Mouse (Mus musculus): ENCODE data around the gene Zfp850. TPM values are rescaled to one million over a fixed set of nuclear protein-coding genes. Genes with fewer than 3 reads are reported as not detected.

Zfp850 gene
- polyA plus RNA-seq (2014; fragmentation: Nextera tagmentation; extraction: Ambion mirVana): 8.5 and 10.1 TPM in 2 replicates

- no peaks in the 10 kb centered on the region for H3K9me3 ChIP-seq (ENCODE audit: control insufficient read depth, low read length)
- H3K4me3 ChIP-seq (ENCODE audit: low read depth, low read length): peak within 1 kb of the TSS; percentile 46
- peaks cover 9% of the 10 kb centered on the region for H3K4me1 ChIP-seq (ENCODE audit: control insufficient read depth, insufficient read depth, low read length)
- under 1% methylated on average over 47 of the region's 47 CpGs for WGBS
- H3K27me3 ChIP-seq (ENCODE audit: control insufficient read depth, insufficient read depth, low read length): no peaks in the 10 kb centered on the region
- H3K27ac ChIP-seq (ENCODE audit: low read depth, low read length): no peak within 1 kb of the TSS
- no peaks in the 10 kb centered on the region for H3K36me3 ChIP-seq (ENCODE audit: control insufficient read depth, insufficient read depth, low read length)
- peak within 1 kb of the TSS; percentile 85 for H3K4me2 ChIP-seq
- peak; percentile 98 for DNase-seq (ENCODE audit: low spot score, missing footprints)
- ATAC-seq (ENCODE audit: low FRiP score): peak; percentile 95
- peak within 1 kb of the TSS; percentile 66 for H3K9ac ChIP-seq (ENCODE audit: low read length)
Observed at GRCm38 (mm10) chr7:28013549-28014444, at the start of gene Zfp850. TSS of gene Zfp850 (minus strand) at chr7:28014115.

- no peak overlapping the region for H3K4me2 ChIP-seq
- 95% methylated on average over 1 of the region's 1 CpGs for WGBS
- no peak for DNase-seq (ENCODE audit: low spot score, missing footprints)
- no peaks in the 10 kb centered on the region for H3K9me3 ChIP-seq (ENCODE audit: control insufficient read depth, low read length)
- no peaks in the 10 kb centered on the region for H3K4me1 ChIP-seq (ENCODE audit: control insufficient read depth, insufficient read depth, low read length)
- no peak overlapping the region for H3K4me3 ChIP-seq (ENCODE audit: low read depth, low read length)
- no peaks in the 10 kb centered on the region for H3K27me3 ChIP-seq (ENCODE audit: control insufficient read depth, insufficient read depth, low read length)
- no peaks in the 10 kb centered on the region for H3K36me3 ChIP-seq (ENCODE audit: control insufficient read depth, insufficient read depth, low read length)
- H3K9ac ChIP-seq (ENCODE audit: low read length): no peak overlapping the region
- no peak for ATAC-seq (ENCODE audit: low FRiP score)
- no peak overlapping the region for H3K27ac ChIP-seq (ENCODE audit: low read depth, low read length)
Observed at GRCm38 (mm10) chr7:28059972-28060371, 46.1 kb upstream of the Zfp850 start.

- DNase-seq (ENCODE audit: low spot score, missing footprints) (no peak), ATAC-seq (ENCODE audit: low FRiP score) (no peak)
- Histone ChIP-seq H3K4me3 (ENCODE audit: low read depth, low read length) (no peak overlapping the region), H3K4me1 (ENCODE audit: control insufficient read depth, insufficient read depth, low read length) (peaks cover 7% of the 10 kb centered on the region), H3K27ac (ENCODE audit: low read depth, low read length) (no peak overlapping the region), H3K27me3 (ENCODE audit: control insufficient read depth, insufficient read depth, low read length) (no peaks in the 10 kb centered on the region), H3K9ac (ENCODE audit: low read length) (no peak overlapping the region), H3K9me3 (ENCODE audit: control insufficient read depth, low read length) (no peaks in the 10 kb centered on the region), H3K36me3 (ENCODE audit: control insufficient read depth, insufficient read depth, low read length) (no peaks in the 10 kb centered on the region), H3K4me2 (no peak overlapping the region)
- WGBS: 79% methylated on average over 6 of the region's 6 CpGs
Observed at GRCm38 (mm10) chr7:28053046-28053930, 39.4 kb upstream of the Zfp850 start.

GRCm38 (mm10) chr7:28050584-28050983 lies 36.7 kb upstream of the Zfp850 start:
- H3K4me3 ChIP-seq (ENCODE audit: low read depth, low read length): no peak overlapping the region
- 0 out of 2 replicates have a peak overlapping the region, but pooled peaks have one; percentile 40 for H3K9ac ChIP-seq (ENCODE audit: low read length)
- DNase-seq (ENCODE audit: low spot score, missing footprints) (peak; percentile 81), ATAC-seq (ENCODE audit: low FRiP score) (no peak)
- no peaks in the 10 kb centered on the region for H3K9me3 ChIP-seq (ENCODE audit: control insufficient read depth, low read length)
- no peak overlapping the region for H3K27ac ChIP-seq (ENCODE audit: low read depth, low read length)
- H3K4me2 ChIP-seq: peak overlapping the region; percentile 6; the same call in 1 of the 2 replicates
- H3K27me3 ChIP-seq (ENCODE audit: control insufficient read depth, insufficient read depth, low read length): no peaks in the 10 kb centered on the region
- WGBS: 63% methylated on average over 17 of the region's 17 CpGs
- H3K36me3 ChIP-seq (ENCODE audit: control insufficient read depth, insufficient read depth, low read length): peaks cover 13% of the 10 kb centered on the region; the same call in 1 of the 2 replicates
- peaks cover 7% of the 10 kb centered on the region for H3K4me1 ChIP-seq (ENCODE audit: control insufficient read depth, insufficient read depth, low read length)

- no peak within 1 kb of the TSS for H3K27ac ChIP-seq (ENCODE audit: low read depth, low read length)
- WGBS: under 1% methylated on average over 52 of the region's 52 CpGs
Observed at GRCm38 (mm10) chr7:28049476-28050409, 35.8 kb upstream of the Zfp850 start, which contains the start of gene Psmc4. TSS of gene Psmc4 (minus strand) at chr7:28050101.

GRCm38 (mm10) chr7:28044524-28044923 lies 30.6 kb upstream of the Zfp850 start:
- Histone ChIP-seq H3K27ac (ENCODE audit: low read depth, low read length) (no peak overlapping the region), H3K4me1 (ENCODE audit: control insufficient read depth, insufficient read depth, low read length) (peaks cover 7% of the 10 kb centered on the region), H3K27me3 (ENCODE audit: control insufficient read depth, insufficient read depth, low read length) (no peaks in the 10 kb centered on the region), H3K36me3 (ENCODE audit: control insufficient read depth, insufficient read depth, low read length) (peaks cover 45% of the 10 kb centered on the region), H3K9ac (ENCODE audit: low read length) (no peak overlapping the region), H3K4me2 (no peak overlapping the region), H3K9me3 (ENCODE audit: control insufficient read depth, low read length) (no peaks in the 10 kb centered on the region), H3K4me3 (ENCODE audit: low read depth, low read length) (no peak overlapping the region)
- ATAC-seq (ENCODE audit: low FRiP score): no peak
- WGBS: 93% methylated on average over 4 of the region's 4 CpGs
- no peak for DNase-seq (ENCODE audit: low spot score, missing footprints)

More at GRCm38 (mm10) chr7:28049476-28050409, 35.8 kb upstream of the Zfp850 start, which contains the start of gene Psmc4:
- peaks cover 17% of the 10 kb centered on the region; the same call in 1 of the 2 replicates for H3K36me3 ChIP-seq (ENCODE audit: control insufficient read depth, insufficient read depth, low read length)
- peak within 1 kb of the TSS; percentile 52 for H3K4me3 ChIP-seq (ENCODE audit: low read depth, low read length)
- peaks cover 7% of the 10 kb centered on the region for H3K4me1 ChIP-seq (ENCODE audit: control insufficient read depth, insufficient read depth, low read length)
- H3K27me3 ChIP-seq (ENCODE audit: control insufficient read depth, insufficient read depth, low read length): no peaks in the 10 kb centered on the region
- DNase-seq (ENCODE audit: low spot score, missing footprints) (peak; percentile 100), ATAC-seq (ENCODE audit: low FRiP score) (peak; percentile 97)
- peak within 1 kb of the TSS; percentile 76 for H3K4me2 ChIP-seq
- peak within 1 kb of the TSS; percentile 74 for H3K9ac ChIP-seq (ENCODE audit: low read length)
- no peaks in the 10 kb centered on the region for H3K9me3 ChIP-seq (ENCODE audit: control insufficient read depth, low read length)

- Histone ChIP-seq H3K4me2 (peak overlapping the region; percentile 85), H3K4me3 (ENCODE audit: low read depth, low read length) (peak overlapping the region; percentile 46), H3K9me3 (ENCODE audit: control insufficient read depth, low read length) (no peaks in the 10 kb centered on the region), H3K4me1 (ENCODE audit: control insufficient read depth, insufficient read depth, low read length) (peaks cover 9% of the 10 kb centered on the region), H3K9ac (ENCODE audit: low read length) (peak overlapping the region; percentile 66), H3K27ac (ENCODE audit: low read depth, low read length) (no peak overlapping the region), H3K36me3 (ENCODE audit: control insufficient read depth, insufficient read depth, low read length) (no peaks in the 10 kb centered on the region), H3K27me3 (ENCODE audit: control insufficient read depth, insufficient read depth, low read length) (no peaks in the 10 kb centered on the region)
- 26% methylated on average over 7 of the region's 7 CpGs for WGBS
- no peak; the same call in 1 of the 2 replicates for ATAC-seq (ENCODE audit: low FRiP score)
- DNase-seq (ENCODE audit: low spot score, missing footprints): no peak
Observed at GRCm38 (mm10) chr7:28014445-28014810, 513 bp upstream of the Zfp850 start.

- ATAC-seq (ENCODE audit: low FRiP score) (no peak), DNase-seq (ENCODE audit: low spot score, missing footprints) (no peak)
- Histone ChIP-seq H3K4me2 (no peak overlapping the region), H3K9me3 (ENCODE audit: control insufficient read depth, low read length) (no peaks in the 10 kb centered on the region), H3K4me3 (ENCODE audit: low read depth, low read length) (no peak overlapping the region), H3K36me3 (ENCODE audit: control insufficient read depth, insufficient read depth, low read length) (peaks cover 4% of the 10 kb centered on the region), H3K9ac (ENCODE audit: low read length) (no peak overlapping the region), H3K27ac (ENCODE audit: low read depth, low read length) (no peak overlapping the region), H3K4me1 (ENCODE audit: control insufficient read depth, insufficient read depth, low read length) (peaks cover 9% of the 10 kb centered on the region), H3K27me3 (ENCODE audit: control insufficient read depth, insufficient read depth, low read length) (no peaks in the 10 kb centered on the region)
- WGBS: over 99% methylated on average over 3 of the region's 3 CpGs
Observed at GRCm38 (mm10) chr7:28010271-28010670, 3.6 kb downstream of the Zfp850 start.
